Mouse (Mus musculus): Measurements from ENCODE around the gene Skap1.
"Not testable (repeated sequence)": the region's sequence is repeated elsewhere in the genome, so short reads cannot be mapped to it uniquely, and the experiment has no call there.

Skap1 gene

DNA sequence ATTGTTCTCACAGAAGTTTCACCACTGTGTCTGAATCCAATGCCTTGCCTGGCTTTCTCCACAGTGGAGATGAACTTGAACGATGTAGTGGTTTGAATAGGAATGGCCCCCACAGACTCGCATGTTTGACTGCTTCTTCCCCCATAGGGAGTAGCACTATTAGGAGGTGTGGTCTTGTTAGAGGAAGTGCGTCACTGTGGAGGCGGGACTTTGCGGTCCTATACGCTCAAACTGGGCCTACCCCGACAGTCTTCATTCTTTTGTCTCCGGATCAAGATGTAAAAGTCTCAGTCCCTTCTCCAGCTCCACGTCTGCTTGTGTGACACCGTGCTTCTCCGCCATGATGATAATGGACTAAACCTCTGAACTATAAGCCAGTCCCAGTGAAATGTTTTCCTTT lies 229.0 kb downstream of the Skap1 start:
- DNase-seq (ENCODE audit: low spot score in 2 of 2) = no peak

GRCm38 (mm10) chr11:96694774-96695173 lies 230.4 kb downstream of the Skap1 start:
- DNase-seq (ENCODE audit: low spot score in 2 of 2) = no peak

- DNase-seq (ENCODE audit: low spot score in 2 of 2) = no peak
Observed at GRCm38 (mm10) chr11:96696168-96696727, 231.9 kb downstream of the Skap1 start.

DNA sequence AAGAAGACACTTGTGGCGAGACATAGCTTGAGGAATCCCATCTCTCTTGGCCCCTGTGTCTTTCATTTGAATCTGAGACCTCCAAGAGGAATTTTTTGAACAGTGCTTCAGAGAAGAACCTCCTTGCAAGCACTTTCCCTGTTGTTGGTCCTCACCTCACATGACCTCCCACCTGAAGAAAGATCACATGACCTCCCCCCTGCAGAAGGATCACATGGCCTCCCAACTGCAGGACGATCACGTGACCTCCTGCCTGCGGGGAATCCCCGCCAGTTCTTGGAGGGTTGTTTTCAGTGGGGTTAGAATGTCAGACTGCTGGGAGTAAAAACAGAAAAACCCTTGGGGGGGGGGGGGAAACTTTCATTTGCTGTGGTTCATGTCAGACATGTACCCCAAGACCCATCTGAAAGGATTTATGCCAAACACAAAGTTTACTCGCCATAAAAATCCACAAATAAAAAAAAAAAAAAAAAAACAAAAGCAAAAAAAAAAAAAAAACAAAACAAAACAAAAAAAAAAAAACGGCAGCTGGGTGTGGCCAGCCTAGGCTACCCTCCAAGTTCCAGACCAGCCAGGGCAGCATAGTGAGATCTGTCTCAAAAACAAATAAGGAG lies 232.6 kb downstream of the Skap1 start:
- peak in 1 of 2 experiments; percentile 38 for DNase-seq (ENCODE audit: low spot score in 2 of 2)

GRCm38 (mm10) chr11:96697467-96697866 lies 233.1 kb downstream of the Skap1 start:
- no peak for DNase-seq (ENCODE audit: low spot score in 2 of 2)

- no peak for DNase-seq (ENCODE audit: low spot score in 2 of 2)
Observed at GRCm38 (mm10) chr11:96703813-96704212, 239.4 kb downstream of the Skap1 start.

DNA sequence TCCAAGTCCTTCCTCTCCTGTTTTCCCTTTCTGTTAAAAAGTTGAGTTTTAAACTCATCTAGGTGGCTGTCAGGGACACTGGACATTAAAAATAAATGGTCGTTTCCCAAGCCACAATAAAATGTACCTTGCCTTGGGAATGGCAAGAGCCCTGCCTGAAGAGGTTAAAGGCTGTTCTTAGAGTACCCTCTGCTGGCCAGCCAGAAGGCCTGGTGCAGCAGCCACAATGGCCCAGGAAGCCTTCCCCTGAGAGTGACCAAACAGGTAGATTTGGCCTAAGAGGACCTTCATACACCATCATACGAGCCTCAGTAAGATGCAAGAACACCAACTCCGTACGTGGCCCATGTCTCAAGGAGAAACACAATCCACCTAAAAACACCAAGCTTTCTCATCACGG lies 246.9 kb downstream of the Skap1 start:
- DNase-seq (ENCODE audit: low spot score in 2 of 2) = no peak

- no peak for DNase-seq (ENCODE audit: low spot score in 2 of 2)
Observed at GRCm38 (mm10) chr11:96711670-96712069, 247.3 kb downstream of the Skap1 start.

DNA sequence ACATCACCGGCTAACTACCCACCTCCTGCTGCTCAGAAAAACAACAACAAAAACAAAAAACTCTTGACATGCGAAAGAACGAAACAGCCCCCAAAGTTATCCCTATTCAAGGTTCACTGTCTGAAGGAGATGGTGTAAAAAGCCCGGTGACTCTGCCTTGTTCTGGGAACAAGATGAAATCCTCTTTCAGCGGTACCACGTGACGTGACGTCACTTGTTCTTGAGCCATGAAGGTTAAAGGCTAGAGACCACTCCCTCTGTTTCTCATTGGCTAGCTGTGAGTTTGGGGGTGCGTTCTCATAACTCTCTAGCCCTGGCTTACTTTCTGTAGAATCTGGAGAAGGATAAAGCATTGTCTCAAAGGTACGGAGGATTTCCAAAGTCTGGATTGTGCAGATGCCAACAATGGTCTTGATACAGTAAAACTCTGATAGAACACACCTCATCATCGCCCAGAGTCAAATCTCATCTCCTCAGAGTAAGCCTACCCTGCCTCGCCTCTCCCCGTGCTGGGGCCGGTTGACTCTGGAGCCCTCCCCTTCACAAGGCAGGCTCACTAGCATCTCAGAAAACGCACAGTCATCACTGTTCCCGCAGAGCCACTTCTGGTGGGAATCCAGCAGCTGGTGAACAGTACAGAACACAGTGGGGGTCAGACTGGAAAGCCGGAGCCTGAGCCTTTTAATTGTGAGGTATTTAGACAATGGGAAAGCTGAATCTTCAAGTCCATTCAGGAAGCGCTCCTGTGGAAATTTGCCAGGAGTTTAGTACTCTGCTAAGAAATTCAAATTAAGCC lies 249.0 kb downstream of the Skap1 start:
- DNase-seq (ENCODE audit: low spot score in 2 of 2) = no peak

DNA sequence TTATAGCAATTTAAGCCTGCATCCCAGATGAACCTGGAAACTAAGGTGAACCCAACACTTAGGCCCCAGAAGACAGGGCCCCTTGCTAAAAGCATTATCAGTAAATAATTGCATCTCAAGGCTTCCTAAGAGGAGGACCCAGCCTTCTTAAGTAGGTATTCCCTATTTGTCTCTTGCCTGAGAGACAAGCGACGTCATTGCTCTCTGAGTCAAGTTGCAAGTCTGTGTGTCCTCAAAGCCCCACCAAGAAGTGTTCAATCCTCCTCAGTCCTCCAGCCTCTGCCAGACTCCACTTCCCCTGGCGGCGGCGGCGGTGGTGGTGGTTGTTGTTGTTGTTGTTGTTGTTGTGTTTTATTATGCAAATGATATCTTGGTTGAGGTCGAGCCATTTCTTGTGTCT lies 249.6 kb downstream of the Skap1 start:
- DNase-seq (ENCODE audit: low spot score in 2 of 2) = no peak

DNA sequence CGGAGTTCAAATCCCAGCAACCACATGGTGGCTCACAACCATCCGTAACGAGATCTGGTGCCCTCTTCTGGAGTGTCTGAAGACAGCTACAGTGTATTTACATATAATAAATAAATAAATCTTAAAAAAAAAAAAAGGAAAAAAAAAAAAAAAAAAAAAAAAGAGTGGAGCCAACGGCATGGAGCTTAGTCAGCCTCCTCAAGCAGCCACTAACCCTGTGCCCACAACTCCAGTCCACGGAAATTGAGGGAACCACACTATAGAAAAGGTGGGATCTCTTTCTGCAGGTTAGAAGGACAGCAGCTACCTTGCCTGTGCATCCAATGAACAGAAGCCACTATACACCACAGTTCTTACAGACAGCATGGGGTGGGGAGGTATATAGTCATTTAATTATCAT lies 250.8 kb downstream of the Skap1 start:
- DNase-seq (ENCODE audit: low spot score in 2 of 2) = not testable (repeated sequence)

GRCm38 (mm10) chr11:96718609-96719008 lies 254.2 kb downstream of the Skap1 start:
- DNase-seq (ENCODE audit: low spot score in 2 of 2) = no peak

- DNase-seq (ENCODE audit: low spot score in 2 of 2) = no peak
Observed at GRCm38 (mm10) chr11:96725833-96726232, 261.4 kb downstream of the Skap1 start.

DNA sequence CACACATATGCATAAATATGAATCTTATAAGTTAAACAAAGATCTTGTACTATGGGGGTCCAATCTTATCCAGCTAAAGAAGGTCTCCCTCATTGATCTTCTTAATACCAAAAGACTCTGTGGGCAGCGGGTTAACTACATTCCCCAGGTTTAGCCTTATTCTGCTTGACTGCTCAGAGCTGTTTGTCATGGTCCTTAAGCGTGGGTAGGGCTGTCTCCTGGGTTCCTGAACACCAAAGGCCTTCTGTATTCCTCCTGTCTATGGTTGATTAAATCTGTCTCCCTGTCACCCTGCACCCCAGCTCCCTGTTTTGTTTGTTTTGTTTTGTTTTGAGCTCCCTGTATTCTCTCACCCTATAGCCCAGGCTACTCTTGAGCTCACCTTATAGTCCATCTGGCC lies 264.2 kb downstream of the Skap1 start:
- DNase-seq (ENCODE audit: low spot score in 2 of 2) = no peak

GRCm38 (mm10) chr11:96729462-96729861 lies 265.1 kb downstream of the Skap1 start:
- no peak for DNase-seq (ENCODE audit: low spot score in 2 of 2)

- DNase-seq (ENCODE audit: low spot score in 2 of 2) = no peak
Observed at GRCm38 (mm10) chr11:96730327-96730726, 265.9 kb downstream of the Skap1 start.

DNA sequence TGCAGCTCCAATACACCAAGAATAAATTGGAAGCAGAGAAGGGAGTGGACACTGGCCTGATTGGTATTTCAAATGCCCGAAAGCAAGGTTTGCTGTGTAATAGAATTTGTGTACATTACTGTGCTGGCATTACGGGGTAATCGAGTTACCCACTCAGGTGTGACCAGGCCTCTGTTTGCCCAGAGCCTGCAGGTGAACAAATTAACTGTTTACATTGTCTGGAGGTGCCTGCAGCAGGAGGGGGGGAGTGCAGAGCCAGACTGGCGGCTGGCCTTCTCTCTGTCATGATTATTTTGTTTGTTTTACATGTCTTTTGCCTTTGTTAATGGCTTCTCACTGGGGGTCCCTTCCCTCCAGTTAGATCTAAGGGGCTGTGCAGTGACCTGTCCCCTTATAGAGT lies 268.3 kb downstream of the Skap1 start:
- DNase-seq (ENCODE audit: low spot score in 2 of 2) = no peak

- DNase-seq (ENCODE audit: low spot score in 2 of 2) = no peak
Observed at GRCm38 (mm10) chr11:96735908-96736307, 271.5 kb downstream of the Skap1 start.

DNA sequence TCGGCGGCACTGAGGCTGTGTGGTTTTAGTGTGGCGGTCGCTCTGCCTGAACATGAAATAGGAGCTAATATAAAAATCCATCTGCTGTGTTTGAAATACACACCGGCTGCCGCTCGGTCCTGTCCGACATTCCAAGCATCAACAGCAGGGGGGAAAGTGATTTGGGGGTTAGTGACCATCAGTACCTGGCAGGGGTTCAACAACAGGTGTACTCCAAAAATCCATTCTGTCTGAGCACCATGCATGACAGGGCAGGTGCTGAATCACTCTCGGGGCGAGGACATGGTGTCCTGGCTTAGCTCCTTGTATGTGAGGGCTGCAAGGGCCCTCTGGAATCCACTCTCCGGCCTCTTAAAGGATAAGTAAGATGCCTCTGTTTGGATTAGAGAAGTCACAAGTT lies 272.0 kb downstream of the Skap1 start:
- DNase-seq (ENCODE audit: low spot score in 2 of 2) = no peak

DNA sequence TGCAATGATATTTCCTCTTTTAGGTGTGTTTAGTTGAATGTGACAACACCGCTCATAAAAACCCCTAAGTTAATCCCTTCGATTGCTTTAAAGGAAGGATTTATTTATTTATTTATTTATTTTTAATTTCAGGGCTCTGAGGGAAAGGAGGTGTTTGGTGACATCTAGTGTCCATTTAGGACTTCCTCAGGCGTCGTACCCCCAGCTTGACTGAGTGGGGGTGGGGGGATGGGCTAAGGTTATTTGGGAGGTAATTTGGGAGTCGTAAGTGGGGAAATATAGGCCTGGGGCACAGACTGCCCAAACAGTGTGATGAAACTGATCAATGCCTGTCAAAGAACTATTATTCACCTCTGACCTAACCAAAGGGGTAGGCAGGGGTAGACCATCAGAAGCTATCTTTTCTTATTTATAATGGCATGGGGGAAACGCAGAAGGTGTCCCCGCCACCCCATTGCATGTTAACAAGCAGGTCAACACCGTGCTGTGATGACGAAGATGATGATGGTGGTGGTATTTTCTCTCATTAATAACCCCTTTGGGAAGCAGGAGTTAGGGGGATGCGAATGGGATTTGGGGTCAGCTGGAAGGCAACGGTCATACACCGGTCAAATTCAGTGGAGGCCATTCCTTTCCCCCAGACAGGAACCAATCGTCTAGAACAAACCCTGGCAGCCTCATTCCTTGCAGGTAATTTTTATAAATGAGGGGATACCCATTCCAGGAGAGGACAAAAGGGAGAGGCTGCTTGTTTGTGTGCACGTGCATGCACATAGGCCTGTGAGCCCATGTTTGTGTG lies 273.5 kb downstream of the Skap1 start:
- DNase-seq (ENCODE audit: low spot score in 2 of 2) = no peak

DNA sequence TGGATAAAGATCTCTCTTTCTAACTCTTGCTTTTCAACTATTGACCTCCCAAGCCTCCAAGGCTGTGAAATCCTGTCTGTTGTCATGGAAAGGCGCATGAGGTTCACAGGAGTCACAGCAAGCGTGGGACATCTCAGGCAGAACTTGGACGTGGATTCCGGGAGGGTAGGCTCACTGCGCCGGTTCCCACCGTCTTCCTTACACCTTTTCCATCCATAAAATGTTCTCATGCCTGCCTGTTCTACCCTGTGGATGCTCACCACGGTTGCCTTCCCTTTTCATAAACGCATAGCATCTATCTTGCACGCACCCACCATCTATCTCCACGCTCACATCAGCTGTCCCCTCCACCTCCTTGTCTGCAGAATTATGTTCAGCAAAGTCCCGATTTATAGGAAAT lies 276.4 kb downstream of the Skap1 start:
- no peak for DNase-seq (ENCODE audit: low spot score in 2 of 2)

GRCm38 (mm10) chr11:96741995-96742394 lies 277.6 kb downstream of the Skap1 start:
- DNase-seq (ENCODE audit: low spot score in 2 of 2) = no peak
